Mouse (Mus musculus) embryo, embryonic 11.5 days (tissue): Measurements from ENCODE around the gene Ttc27.
A peak's percentile ranks its signal among the peaks of the same experiment; 100 is the strongest.

Experiments
- DNase-seq: peaks from one replicate; pipeline ENCODE4 v3.0.0-alpha.2; 2012; ENCODE audit warnings: low read depth, low spot score

Gene Ttc27

GRCm38 (mm10) chr17:74819711-74820110 is 102.2 kb downstream of the Ttc27 start:
- DNase-seq, result no peak

GRCm38 (mm10) chr17:74830851-74831250 is 113.3 kb downstream of the Ttc27 start:
- no peak for DNase-seq

DNA sequence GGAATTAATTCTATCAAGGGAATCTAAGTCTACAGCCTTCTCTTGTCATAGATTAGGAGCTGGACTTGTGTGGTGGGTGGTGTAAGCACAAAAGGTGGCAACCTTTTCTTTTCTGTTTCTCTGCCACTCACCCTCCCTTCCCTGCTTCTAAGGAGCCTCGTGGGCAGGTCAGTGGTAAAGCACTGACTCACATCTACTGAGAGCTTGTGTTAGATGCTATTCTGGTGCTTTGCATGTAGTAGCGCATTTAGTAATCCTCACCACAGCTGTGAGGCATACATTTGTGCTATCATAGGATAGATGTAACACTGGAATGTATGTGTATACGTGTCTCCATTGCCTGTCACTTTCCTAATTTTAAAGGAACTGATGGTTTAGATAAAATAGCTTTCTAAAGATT is 124.2 kb downstream of the Ttc27 start:
- no peak for DNase-seq

DNA sequence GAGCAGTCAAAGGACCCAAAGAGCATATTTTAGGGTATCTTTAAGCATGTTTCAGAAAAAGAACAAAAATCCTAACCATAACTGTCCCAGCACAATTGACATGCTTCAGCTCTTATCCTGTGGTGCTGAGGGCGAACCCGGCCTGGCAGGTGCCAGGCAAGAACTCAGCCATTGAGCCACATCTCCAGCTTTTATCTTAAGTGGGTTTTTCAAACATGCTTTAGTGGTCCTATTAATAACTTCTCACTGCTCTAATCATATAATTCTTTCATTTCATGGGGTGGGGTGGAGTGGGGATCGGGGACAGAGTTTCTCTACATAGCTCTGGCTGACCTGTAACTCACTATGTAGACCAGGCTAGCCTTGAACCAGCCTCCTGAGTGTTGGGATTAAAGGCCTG is 125.1 kb downstream of the Ttc27 start:
- DNase-seq, result no peak

GRCm38 (mm10) chr17:74843486-74843885 is 126.0 kb downstream of the Ttc27 start:
- DNase-seq, result no peak

GRCm38 (mm10) chr17:74846031-74846891 is 128.7 kb downstream of the Ttc27 start:
- DNase-seq, result no peak

DNA sequence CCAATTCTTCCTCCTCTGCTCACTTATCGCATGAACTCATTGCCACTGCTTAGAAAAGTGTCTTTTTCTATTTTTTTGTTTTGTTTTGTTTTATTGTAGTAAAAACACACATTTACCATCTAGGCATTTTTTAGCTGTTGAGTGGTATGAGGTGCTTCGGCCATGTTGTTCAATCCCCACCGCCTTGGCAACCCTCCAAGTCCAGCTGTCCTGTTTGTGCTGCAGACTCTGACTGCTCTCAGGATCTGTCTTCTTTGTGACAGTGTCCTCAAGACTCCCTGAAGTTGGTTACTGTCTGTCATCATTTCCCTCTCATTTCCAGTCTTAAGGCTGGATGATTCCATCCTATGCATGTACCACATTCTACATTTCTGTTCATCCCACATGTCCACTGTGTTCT is 132.7 kb downstream of the Ttc27 start:
- DNase-seq, result no peak

DNA sequence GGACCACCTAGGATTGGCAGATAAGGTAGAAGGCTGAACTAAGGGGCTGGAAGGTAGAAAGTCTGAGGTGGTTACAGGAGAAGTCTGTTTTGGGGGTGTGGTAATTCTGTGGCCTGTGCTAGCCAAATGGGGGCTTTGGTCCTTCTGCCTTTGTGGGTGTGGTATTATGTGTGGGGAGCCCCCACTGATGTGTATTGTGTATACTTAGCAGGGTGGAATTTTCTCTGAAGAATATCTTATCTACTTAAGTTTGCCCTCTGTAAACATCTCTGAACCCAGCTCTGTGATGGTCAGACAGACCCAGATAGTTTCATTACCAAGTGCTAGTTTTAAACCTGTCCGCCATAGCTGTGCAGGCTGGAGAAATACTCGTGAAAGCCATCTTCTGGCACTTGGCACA is 141.8 kb downstream of the Ttc27 start:
- DNase-seq, result no peak

GRCm38 (mm10) chr17:74860180-74860993 is 142.9 kb downstream of the Ttc27 start:
- DNase-seq, result no peak

- no peak for DNase-seq
Measured at GRCm38 (mm10) chr17:74863845-74864244, 146.3 kb downstream of the Ttc27 start.

DNA sequence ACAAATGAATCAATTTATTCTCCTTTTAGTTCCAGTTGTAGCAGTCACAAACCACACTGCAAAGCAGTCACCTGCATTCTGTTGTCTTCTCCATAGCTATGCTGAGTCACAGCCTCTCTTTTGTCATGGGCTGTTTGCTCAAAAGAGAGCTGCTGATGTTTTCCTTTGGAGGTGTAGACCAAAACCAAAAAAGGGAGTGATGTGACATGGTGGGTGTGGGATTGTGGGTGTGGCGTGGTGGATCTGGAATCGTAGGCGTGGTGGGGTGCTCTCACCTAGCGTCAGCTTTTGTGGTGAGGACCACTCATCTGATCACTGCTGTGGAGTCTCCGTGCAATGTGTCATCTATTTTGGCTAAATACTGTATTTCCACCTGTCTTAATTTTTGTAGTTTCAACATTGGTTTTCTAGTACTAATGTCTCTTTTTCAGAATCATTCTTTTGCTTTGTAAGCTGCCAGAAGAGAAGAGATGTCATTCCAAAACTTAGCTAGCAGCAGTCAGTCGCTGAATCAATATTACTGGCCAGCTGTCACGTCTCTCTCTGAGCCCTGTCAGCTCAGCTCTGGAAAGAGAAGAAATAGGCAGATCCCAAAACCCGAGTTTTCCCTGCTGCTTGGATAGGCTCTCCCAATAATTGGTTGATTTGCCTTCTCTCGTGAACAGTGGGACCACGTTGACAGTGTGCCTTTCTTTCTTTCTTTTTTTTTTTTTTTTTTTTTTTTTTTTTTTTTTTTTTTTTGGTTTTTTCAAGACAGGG is 147.4 kb downstream of the Ttc27 start:
- no peak for DNase-seq

GRCm38 (mm10) chr17:74865694-74866564 is 148.4 kb downstream of the Ttc27 start:
- DNase-seq, result no peak

DNA sequence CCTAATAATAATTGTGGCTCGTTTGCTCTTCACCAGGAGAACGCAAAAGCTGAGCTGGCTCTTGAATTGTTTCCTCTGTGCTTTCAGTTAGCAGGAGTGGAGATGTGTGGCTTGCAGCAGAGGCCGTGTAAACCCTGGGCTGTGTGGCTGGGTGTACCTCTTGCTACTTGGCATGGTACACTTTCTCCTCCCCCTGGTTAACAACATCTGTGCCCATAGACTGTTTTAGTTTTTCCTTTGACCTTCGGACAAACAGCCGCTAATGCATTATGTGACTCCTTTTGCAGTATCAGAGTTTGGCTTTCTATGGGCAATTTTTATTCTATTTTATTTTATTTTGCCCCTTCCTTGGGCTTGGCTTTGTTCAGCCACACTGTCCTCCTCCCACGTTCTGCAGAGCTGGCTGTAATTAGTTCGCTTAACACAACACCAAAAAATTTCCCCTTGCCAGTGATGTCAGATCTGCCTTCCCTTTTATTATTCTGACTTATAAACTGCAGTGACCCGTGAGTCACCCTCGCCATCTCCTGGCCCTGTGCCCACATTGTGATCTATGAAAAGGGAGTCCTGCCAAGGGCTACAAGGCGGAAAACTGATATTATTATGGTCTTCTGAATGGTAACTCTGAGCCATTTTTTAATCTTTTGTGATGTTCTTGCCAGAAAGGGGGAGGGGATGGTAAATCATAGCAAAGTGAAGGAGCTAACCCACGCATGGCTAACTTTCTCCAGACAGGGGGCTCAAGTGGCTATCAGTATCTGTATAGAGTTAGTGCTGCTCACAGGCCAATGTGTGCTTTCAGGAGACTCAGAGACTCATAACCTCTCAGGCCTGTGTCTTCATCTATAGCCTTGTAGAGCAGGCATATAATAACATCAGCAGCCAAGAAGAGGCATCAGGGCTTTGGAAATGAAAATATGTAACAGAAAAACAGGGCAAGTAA is 149.3 kb downstream of the Ttc27 start:
- DNase-seq, result peak; percentile 36

DNA sequence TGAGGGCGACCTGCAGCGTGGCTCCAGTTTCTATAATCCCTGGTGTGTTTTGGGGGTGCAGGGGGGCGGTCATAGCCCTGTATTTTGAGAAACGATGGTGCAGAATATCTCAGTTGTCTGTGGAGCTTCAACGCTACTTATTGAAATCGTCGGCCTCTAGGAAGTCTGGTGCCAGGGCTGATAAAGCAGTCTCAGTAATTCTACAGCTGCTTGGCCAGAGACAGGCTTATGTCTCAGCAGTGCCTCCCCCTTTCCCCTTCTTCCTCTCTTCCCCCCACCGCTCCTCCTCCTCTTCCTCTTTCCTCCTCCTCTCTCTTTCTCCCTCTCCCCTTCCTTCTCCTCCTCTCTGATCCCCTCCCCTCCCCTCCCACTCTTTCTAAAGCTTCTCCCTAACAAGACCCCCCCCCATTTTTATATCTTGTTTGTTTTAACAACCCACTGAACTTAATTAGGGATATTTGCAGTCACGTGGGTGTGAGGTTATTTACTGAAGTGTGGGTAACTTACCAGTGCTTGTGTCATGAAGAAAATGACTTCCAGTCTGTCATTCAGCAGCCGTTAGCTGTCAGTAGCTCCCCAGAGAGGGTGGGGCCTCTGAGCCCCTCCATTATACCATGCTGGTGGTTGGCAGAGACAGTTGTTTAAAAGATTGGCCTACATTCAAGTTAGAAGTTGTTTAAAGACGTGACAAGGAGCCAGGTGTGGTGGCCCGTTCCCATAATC is 150.8 kb downstream of the Ttc27 start:
- no peak for DNase-seq

DNA sequence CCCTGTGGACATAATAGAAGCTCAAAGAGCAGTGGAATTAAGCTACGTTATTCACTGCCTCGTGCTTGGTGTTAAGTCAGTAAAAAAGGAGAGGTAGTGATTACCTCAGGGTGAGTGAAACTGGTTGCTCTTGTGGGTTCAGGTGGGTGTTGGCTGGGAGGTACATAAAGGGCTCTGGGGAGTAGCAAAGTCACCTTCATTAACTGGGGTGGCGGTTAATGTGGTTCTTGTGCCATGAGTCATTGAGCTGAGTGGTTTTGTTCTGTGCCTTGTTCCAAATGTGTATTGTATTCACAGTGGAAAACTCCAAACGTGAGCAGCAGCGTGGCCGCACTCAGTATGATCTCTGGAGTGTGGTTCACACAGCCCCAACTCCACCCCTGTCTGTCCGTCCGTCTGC is 152.0 kb downstream of the Ttc27 start:
- DNase-seq, result no peak

- no peak for DNase-seq
Measured at GRCm38 (mm10) chr17:74870177-74871160, 152.9 kb downstream of the Ttc27 start.

DNA sequence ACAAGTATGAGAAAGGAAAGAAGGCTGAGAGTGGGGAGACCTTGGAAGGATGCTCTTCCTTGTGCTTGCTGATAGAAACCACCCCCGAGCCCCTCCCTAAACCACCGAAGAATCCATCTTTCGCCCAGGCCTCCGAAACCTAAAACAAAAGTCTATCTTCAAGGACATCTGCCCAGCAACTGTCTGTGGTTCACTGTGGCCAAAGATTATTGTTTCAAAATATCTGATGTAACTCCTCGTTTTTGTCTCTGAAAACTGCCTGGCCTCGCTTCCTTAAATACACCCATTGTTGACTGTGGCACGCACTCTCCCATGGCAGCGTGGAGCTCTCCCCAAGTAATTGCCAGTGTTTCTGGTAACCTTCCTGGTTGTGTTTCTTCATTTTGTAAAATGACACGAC is 155.0 kb downstream of the Ttc27 start:
- no peak for DNase-seq

DNA sequence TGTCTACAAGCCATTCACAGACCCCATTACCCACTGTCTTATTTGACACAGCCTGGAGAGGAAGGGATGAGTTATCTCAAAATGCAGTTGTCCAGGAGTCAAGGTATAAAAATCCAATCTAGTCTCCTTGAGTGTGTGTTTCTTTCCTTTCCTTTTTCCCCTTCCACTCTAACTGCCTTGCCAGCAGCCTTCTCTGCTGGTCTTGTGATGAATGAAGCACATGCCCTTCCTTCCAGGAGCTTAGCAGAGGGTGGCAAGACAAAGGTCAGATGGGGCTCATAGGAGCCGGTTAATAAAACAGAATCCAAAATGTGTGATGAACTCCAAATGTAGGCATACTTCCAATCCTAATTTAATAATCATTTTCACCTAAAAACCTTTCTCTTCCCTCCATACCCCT is 156.2 kb downstream of the Ttc27 start:
- no peak for DNase-seq
